Mouse (Mus musculus) heart, embryonic 15.5 days (tissue): Measurements from ENCODE around the gene Fam71e1. TPM values are rescaled to one million over a fixed set of nuclear protein-coding genes. Genes with fewer than 3 reads are reported as not detected.

ENCODE experiments used
- microRNA-seq: library from miRNA; unstranded; fragments of <30 nt; microRNA quantifications from one replicate; pipeline ENCODE4, GENCODE M21; 2016
- polyA plus RNA-seq: library from polyadenylated mRNA; unstranded; fragments of >200 nt; fragmentation: Nextera tagmentation; extraction: Ambion mirVana; gene quantifications from 2 replicates; pipeline ENCODE4 v1.2.1, GENCODE M21; 2015

The Fam71e1 gene
- polyA plus RNA-seq, 1 experiment from 2014 or later, result 8.7 TPM

Small RNA genes within 50 kb of the gene (microRNA-seq; reads per million reads assigned to microRNA genes)
- gene Mir7052 (1.5 reads per million), gene Mir7053 (not detected)

Other genes with a start within 250 kb of the Fam71e1 start
- gene 1700028J19Rik, start 249.9 kb upstream of the Fam71e1 start, polyA plus RNA-seq, result 0.62 and 1.1 TPM in 2 replicates
- gene 2410002F23Rik, start 249.9 kb upstream of the Fam71e1 start, polyA plus RNA-seq, result 59.5 and 86.8 TPM in 2 replicates
- gene Acp4, start 239.2 kb upstream of the Fam71e1 start, polyA plus RNA-seq, result not detected in 2 replicates
- gene Gm15517, start 235.1 kb upstream of the Fam71e1 start, polyA plus RNA-seq, result not detected in 2 replicates
- 1.0 and 2.5 TPM in 2 replicates for gene Clec11a, start 189.7 kb upstream of the Fam71e1 start, polyA plus RNA-seq
- gene Shank1, start 186.3 kb upstream of the Fam71e1 start, polyA plus RNA-seq, result 0.58 and 0.74 TPM in 2 replicates
- gene Syt3, start 112.5 kb upstream of the Fam71e1 start, polyA plus RNA-seq, result 0.71 and 0.82 TPM in 2 replicates
- gene 1700008O03Rik, start 110.8 kb upstream of the Fam71e1 start, polyA plus RNA-seq, result 0.13 and 0.47 TPM in 2 replicates
- 1.8 TPM in 2 replicates for gene Lrrc4b, start 67.6 kb upstream of the Fam71e1 start, polyA plus RNA-seq
- gene Aspdh, start 31.2 kb upstream of the Fam71e1 start, polyA plus RNA-seq, result 0.43 and 0.74 TPM in 2 replicates
- 134 and 146 TPM in 2 replicates for gene Josd2, start 28.6 kb upstream of the Fam71e1 start, polyA plus RNA-seq
- 81.6 and 109 TPM in 2 replicates for gene Emc10, start 52 bp upstream of the Fam71e1 start, polyA plus RNA-seq
- gene Mybpc2, start 28.1 kb downstream of the Fam71e1 start, polyA plus RNA-seq, result 2.7 and 3.9 TPM in 2 replicates
- 0.59 and 5.2 TPM in 2 replicates for gene Spib, start 35.5 kb downstream of the Fam71e1 start, polyA plus RNA-seq
- gene Pold1, start 52.3 kb downstream of the Fam71e1 start, polyA plus RNA-seq, result 41.7 and 66.9 TPM in 2 replicates
- 53.2 and 64.6 TPM in 2 replicates for gene Nr1h2, start 57.4 kb downstream of the Fam71e1 start, polyA plus RNA-seq
- gene Napsa, start 75.8 kb downstream of the Fam71e1 start, polyA plus RNA-seq, result 1.7 and 5.7 TPM in 2 replicates
- gene Kcnc3, start 94.1 kb downstream of the Fam71e1 start, polyA plus RNA-seq, result 0.11 and 0.37 TPM in 2 replicates
- gene Myh14, start 174.3 kb downstream of the Fam71e1 start, polyA plus RNA-seq, result 1.7 and 6.3 TPM in 2 replicates
- not detected in 2 replicates for gene Izumo2, start 212.2 kb downstream of the Fam71e1 start, polyA plus RNA-seq